Mouse (Mus musculus): ENCODE measurements at regions not wholly inside any gene's neighbourhood (a gene's known extent, or its start where the extent isn't known, plus 50 kb on each side); places are given as distances from the start of the nearest gene placed in this dataset.

DNA sequence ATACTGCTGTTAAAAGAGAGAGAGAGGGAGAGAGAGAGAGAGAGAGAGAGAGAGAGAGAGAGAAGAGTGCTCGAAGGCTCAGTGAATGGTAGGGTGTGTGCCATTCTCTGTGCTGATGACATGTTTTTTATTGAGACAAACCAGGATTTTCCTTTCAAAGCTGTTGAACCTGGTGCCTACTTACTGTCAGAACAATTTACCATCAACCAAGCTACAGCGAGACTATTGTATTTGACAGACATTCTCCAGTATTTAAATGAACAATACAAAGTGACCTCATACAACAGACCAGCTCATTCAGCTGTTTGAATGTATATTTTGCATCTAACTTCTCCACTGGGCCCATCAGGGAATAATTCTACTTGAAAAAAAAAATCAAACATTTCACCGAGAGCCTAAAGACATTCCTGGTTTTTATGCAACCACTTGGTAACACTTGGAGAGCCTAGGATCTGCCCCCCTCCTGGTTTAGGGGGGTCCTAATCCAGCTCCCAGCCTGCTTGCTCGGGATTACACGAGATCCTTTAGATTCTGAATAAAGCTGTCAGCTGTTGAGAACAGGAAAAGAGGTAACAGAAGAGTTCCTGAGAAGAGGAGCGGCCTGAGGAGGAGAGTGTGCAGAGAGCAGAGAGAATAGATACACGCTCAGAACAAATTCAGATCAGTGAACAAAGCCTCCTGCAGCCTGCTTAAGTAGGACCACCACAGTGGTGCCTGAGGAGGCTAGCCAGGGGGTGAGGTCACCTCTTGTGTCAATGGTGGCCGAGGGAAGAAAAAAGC is 117.3 kb downstream of the Anapc10 start:
- no peak for DNase-seq

DNA sequence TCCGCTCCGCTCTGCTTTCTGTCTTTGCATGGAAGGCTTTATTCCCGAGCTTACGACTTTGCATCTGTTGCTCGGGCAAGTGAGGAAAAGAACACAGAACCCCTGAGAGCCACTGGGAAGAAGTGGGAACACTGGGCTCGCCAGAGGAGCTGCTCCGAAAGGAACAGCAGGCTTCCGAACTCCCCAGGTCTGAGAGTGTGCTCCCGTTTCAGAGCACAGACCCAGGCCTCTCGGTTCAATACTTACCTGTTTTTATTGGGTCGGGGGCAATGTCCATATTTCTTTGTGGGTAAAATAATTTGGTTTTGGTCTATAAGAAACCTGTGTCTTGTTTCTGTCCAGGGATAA is 117.9 kb downstream of the Anapc10 start:
- DNase-seq, result no peak

DNA sequence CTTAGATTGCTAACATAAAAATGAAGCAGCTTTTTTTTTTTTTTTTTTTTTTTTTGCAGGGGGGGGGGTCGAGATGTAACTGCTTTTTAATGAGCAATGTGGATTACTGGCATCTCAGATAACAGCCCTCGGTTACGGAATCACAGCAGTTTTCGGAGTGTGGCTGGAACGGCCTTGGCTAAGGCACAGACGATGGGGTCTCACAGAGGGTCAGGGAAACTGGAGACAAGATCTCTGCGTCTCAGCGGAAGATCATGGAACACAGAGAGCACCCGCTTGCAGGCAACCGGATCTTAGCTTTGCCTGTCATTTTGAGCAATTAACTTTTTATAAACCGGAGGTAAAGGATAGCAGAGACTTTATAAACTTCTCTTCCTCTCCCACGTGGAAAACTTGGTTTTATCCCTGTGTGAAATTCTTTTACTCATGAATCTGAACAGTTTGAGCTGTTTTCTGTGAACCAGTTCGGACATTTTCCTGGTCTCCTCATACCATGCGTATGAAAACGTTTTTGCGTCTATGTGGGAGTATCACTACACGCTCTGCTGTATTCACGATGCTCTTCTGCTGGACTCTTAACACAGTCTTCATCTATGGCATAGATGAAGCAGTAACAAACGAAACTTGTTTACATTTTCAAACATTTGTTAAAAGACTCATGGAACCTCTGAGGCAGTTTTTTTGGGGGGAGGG is 118.5 kb downstream of the Anapc10 start:
- DNase-seq, result peak; percentile 10

DNA sequence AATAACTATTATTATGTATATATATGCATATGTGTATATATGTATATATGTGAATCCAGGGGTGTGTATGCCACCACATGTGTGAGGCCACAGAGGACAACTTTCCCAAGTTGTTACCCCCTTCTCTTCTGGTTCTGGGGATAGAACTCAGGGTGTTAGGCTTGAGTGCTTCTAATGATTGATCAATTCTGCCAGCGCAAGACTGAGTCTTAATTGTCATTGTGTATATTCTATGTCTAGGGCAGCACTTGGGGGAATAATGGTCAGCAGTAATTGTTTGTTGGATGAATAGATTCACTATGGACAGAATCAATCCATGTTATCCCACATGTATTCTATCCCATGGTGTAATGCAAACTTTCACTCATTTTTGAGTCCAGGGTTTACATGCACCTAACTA is 127.3 kb downstream of the Anapc10 start:
- DNase-seq, result no peak

DNA sequence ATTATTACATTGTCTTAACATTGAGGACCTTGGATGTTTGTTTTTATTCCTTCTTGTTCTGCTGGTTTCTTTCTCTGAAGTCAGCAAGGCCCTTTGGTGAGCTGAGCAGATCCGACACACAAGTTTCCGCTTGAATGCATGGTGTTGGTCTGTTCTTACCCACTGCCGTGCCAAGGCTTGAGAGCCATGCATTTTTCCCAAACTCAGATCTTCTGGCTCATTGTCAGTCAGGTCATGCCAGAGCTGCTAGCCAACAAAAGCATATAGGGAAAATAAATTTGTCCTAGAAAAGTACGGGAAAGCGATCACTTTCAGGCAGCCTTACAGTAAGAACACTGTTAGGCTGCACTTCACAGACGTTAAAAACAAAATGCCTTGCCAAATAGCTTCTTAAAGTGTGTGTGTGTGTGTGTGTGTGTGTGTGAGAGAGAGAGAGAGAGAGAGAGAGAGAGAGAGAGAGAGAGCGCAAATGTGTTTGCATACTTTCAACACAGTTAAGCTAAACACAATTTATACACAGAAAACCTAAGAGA is 138.4 kb downstream of the Anapc10 start:
- no peak for DNase-seq

DNA sequence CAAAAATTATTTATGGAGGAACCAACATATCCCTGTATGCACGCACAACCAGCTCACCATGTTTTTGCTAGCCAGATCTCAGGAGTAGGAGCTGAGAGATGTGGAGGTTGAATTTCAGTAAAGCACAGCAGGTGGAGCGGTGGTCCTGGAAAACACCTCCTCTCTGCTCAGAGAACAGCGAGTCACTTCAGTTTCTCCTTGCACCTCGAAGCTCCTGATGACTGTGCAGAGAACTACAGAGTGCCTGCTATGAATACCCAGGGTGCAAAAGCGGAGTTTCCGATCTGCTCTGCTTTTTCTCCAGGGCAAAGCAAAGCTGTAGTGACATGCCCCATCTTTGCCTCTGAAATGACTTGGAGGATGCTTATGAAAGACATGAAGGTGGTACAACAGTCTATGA is 138.9 kb downstream of the Anapc10 start:
- no peak for DNase-seq

DNA sequence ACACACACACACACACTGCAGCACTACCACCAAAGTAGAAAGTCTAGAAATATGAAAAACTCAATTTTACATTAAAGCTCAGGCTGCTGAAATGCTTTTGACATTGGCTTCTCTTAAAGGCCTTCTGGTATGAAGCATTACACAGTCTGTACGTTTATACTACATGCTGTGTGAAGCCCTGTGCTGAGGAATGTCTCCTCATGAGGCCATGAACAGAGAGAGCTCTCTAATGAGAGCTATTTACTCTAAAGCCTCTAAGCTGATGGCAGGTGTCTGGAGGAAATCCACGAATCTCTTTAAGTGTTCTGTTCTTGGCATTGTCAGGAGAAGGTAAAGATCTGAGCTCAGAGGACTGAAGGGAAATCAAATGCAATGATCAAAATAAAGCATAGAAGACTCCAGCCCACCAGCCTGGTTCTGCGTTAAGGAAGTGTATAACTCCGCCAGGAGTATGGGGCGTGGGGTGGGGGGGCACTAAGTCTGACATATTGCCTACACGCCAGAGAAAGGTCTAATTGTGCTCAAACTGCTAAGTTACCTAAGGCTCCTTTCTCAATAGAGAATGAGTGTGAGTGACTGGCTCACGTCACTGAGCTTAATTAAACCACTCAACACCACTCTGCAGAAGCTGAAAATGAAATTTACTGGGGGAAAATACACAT is 160.9 kb downstream of the Anapc10 start:
- DNase-seq, result no peak

DNA sequence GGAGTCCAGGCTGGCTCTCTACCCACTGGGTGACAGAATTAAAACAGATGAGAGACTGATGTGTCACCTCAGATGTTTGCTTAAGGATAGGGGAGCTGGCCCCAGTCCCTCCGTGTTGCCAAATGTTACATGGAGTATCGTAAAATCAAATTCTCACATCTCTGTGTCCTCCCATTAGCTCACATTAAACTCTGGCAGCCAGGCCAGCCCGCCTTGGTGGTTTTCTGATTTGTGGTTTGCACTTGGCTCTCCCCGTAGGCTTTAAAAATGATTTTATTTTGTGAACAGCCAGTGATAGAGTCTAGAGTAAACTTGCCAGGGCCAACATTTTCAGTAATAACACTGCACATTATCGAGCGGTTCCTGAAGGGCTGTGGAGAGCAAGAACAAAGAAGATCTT is 149.8 kb downstream of the Hhip start:
- peak; percentile 13 for DNase-seq

Data from kidney, postnatal 10 days (tissue).